Mouse (Mus musculus): ENCODE data around the gene Gamt. TPM values are rescaled to one million over a fixed set of nuclear protein-coding genes. Genes with fewer than 3 reads are reported as not detected.
A peak's percentile ranks its signal among the peaks of the same experiment; 100 is the strongest.

The Gamt gene
- polyA plus RNA-seq, 1 experiment from 2014 or later: 24.3 TPM

- 72% methylated on average over 8 of the region's 8 CpGs for WGBS
These were observed 27.8 kb upstream of the Gamt start for GRCm38 (mm10) chr10:80288657-80289056.

DNA sequence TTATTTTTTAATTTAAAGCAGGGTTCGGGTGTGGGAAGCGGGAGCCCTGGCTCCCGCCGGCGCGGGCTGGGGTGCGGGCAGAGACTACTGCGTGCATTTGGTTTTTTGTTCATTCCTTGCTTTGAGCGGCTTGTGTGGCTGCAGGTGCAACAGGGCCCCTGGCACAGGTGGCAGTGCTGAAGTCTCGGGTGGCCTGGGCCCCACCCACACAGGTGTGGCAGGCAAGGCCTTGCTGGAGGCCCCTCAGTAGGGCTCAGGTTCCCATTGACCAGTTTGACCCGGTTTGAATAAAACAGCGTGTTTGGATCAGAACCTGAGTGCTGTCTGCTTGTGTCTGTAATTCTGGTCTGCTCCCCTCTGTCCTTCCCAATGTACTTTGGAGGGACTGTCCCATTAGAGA is 27.3 kb upstream of the Gamt start:
- no peak for DNase-seq (ENCODE audit: low spot score)
- no peak for ATAC-seq (ENCODE audit: low FRiP score)
- Histone ChIP-seq H3K27me3 (ENCODE audit: control insufficient read depth, insufficient read depth, low read length) (no peaks in the 10 kb centered on the region), H3K9me3 (ENCODE audit: control insufficient read depth, low read length) (no peaks in the 10 kb centered on the region), H3K27ac (no peak overlapping the region), H3K9ac (no peak overlapping the region), H3K4me2 (replicated peaks) (no peak overlapping the region), H3K4me3 (replicated peaks; ENCODE audit: low read length) (no peak overlapping the region), H3K4me1 (replicated peaks; ENCODE audit: control insufficient read depth, insufficient read depth, low read length) (peaks cover 7% of the 10 kb centered on the region), H3K36me3 (replicated peaks; ENCODE audit: control insufficient read depth, insufficient read depth) (peaks cover 57% of the 10 kb centered on the region)
- 93% methylated on average over 12 of the region's 12 CpGs for WGBS

More at GRCm38 (mm10) chr10:80288657-80289056, 27.8 kb upstream of the Gamt start:
- Histone ChIP-seq H3K4me2 (replicated peaks) (no peak overlapping the region), H3K4me3 (replicated peaks; ENCODE audit: low read length) (no peak overlapping the region), H3K9ac (no peak overlapping the region), H3K36me3 (replicated peaks; ENCODE audit: control insufficient read depth, insufficient read depth) (peaks cover 56% of the 10 kb centered on the region), H3K9me3 (ENCODE audit: control insufficient read depth, low read length) (no peaks in the 10 kb centered on the region), H3K27ac (no peak overlapping the region), H3K27me3 (ENCODE audit: control insufficient read depth, insufficient read depth, low read length) (no peaks in the 10 kb centered on the region), H3K4me1 (replicated peaks; ENCODE audit: control insufficient read depth, insufficient read depth, low read length) (peaks cover 13% of the 10 kb centered on the region)
- no peak for DNase-seq (ENCODE audit: low spot score)
- no peak for ATAC-seq (ENCODE audit: low FRiP score)

DNA sequence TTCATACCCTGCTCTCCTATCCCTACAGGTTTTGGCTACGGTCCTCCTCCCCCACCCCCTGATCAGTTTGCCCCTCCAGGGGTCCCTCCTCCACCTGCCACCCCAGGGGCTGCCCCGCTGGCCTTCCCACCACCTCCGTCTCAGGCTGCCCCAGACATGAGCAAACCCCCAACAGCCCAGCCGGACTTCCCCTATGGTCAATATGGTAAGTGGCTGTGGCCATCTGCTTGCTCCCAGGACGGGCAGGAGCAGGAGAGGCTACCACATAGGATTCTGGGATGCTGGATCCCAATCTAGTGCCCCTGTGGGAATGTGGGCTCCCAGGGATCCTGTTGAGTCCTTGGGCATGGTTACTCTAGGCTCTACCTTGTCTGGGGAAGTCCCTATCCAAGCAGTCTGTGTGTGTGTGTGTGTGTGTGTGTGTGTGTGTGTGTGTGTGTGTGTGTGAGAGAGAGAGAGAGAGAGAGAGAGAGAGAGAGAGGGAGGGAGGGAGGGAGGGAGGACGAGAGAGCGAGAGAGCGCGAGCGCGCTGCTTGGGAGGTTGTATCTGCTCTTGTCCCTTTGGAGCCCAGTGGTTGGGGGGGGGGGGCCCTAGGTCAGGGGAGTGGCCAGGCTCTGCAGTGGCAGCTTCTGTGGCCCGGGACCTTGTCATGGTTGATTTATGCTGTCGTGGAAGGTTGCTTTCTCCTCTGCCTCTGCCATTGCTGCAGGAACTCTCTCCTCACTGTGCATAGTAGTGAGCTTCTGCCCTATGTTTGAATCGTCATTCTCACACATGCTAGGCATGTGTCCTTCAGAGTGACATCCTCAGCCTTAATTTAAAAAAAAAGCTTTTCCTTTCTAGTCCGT is 24.6 kb upstream of the Gamt start:
- Histone ChIP-seq H3K36me3 (replicated peaks; ENCODE audit: control insufficient read depth, insufficient read depth) (peaks cover 82% of the 10 kb centered on the region), H3K4me3 (replicated peaks; ENCODE audit: low read length) (no peak overlapping the region), H3K27ac (no peak overlapping the region), H3K27me3 (ENCODE audit: control insufficient read depth, insufficient read depth, low read length) (no peaks in the 10 kb centered on the region), H3K9ac (no peak overlapping the region), H3K4me2 (replicated peaks) (no peak overlapping the region), H3K9me3 (ENCODE audit: control insufficient read depth, low read length) (no peaks in the 10 kb centered on the region), H3K4me1 (replicated peaks; ENCODE audit: control insufficient read depth, insufficient read depth, low read length) (no peaks in the 10 kb centered on the region)
- no peak for DNase-seq (ENCODE audit: low spot score)
- no peak for ATAC-seq (ENCODE audit: low FRiP score)
- WGBS: 78% methylated on average over 15 of the region's 15 CpGs

DNA sequence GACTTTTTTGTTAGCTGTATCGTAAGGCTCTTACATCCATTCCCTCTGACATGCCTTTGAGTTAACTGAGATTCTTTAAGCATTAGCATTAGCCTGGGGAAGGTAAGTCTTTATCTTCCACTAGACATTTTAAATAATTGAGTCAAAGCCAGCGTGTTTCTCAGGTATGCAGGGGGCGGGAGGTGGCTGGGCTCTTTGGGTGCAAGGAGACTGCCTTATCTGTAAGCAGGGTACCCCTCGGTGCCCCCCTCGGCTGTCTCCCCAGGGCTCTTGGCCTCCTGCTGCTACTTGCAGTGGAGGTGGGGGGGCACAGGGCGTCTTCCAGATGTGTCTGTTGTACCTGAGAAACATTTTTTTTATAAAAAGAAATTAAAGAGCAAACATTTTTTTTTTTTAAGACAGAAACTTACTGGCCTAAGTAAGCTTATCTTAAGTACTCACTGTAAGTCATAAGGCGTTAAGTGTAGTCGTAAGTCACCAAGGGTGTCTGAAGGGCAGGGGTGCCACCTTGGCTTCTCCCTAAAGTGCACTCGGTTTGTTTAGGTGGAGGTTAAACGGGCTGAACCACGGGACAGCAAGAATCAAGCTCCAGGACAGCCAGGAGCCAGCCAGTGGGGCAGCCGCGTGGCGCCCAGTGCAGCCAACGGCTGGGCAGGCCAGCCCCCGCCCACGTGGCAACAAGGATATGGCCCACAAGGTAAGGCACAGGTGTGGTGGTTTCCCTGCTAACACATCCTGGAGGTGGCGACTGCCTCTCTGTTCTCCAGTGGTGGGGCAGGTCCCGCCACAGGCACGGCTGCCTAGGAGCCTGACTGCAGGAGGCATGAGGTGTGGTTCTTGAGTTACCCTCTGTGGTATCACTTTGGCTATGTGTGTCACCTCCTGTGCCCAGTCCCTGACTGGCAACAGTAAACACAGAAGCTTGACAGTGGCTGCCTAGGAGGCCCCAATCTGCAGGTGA is 21.9 kb upstream of the Gamt start:
- Histone ChIP-seq H3K4me1 (replicated peaks; ENCODE audit: control insufficient read depth, insufficient read depth, low read length) (no peaks in the 10 kb centered on the region), H3K27me3 (ENCODE audit: control insufficient read depth, insufficient read depth, low read length) (no peaks in the 10 kb centered on the region), H3K36me3 (replicated peaks; ENCODE audit: control insufficient read depth, insufficient read depth) (peaks cover 95% of the 10 kb centered on the region), H3K27ac (no peak overlapping the region), H3K9ac (no peak overlapping the region), H3K4me2 (replicated peaks) (no peak overlapping the region), H3K9me3 (ENCODE audit: control insufficient read depth, low read length) (no peaks in the 10 kb centered on the region), H3K4me3 (replicated peaks; ENCODE audit: low read length) (no peak overlapping the region)
- 94% methylated on average over 20 of the region's 20 CpGs for WGBS
- no peak for ATAC-seq (ENCODE audit: low FRiP score)
- DNase-seq (ENCODE audit: low spot score): no peak

DNA sequence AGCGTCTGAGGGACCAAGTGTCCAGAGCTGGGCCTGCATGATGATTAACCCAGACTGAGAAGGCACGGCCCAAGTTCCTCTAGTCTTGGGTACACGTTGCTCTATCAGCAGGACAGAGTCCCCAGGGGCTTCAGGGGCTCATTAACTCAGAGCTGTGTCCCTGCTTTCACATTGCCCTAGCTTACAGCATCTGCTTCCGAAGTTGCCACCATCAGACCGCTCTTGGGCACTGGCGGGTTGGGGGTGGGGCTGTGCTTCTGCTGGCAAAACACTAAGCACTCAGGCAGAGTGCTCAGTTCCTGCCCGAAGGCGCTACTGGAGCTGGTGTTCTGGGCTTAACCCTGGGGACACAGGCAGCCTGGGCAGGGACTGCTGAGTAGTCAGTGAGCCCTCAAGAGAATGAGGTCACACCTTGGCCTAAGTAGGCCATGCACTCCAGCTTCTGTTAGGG is 21.1 kb upstream of the Gamt start:
- no peak for DNase-seq (ENCODE audit: low spot score)
- H3K4me1 ChIP-seq (replicated peaks; ENCODE audit: control insufficient read depth, insufficient read depth, low read length): no peaks in the 10 kb centered on the region
- no peaks in the 10 kb centered on the region for H3K27me3 ChIP-seq (ENCODE audit: control insufficient read depth, insufficient read depth, low read length)
- H3K27ac ChIP-seq: no peak overlapping the region; the same call in 1 of the 2 replicates
- ATAC-seq (ENCODE audit: low FRiP score): no peak
- H3K4me3 ChIP-seq (replicated peaks; ENCODE audit: low read length): no peak overlapping the region
- no peak overlapping the region for H3K4me2 ChIP-seq (replicated peaks)
- no peaks in the 10 kb centered on the region for H3K9me3 ChIP-seq (ENCODE audit: control insufficient read depth, low read length)
- WGBS: 48% methylated on average over 8 of the region's 8 CpGs
- peaks cover 95% of the 10 kb centered on the region for H3K36me3 ChIP-seq (replicated peaks; ENCODE audit: control insufficient read depth, insufficient read depth)
- H3K9ac ChIP-seq: no peak overlapping the region

- Histone ChIP-seq H3K4me2 (replicated peaks) (no peak overlapping the region), H3K9ac (no peak overlapping the region), H3K4me1 (replicated peaks; ENCODE audit: control insufficient read depth, insufficient read depth, low read length) (no peaks in the 10 kb centered on the region), H3K9me3 (ENCODE audit: control insufficient read depth, low read length) (no peaks in the 10 kb centered on the region), H3K27me3 (ENCODE audit: control insufficient read depth, insufficient read depth, low read length) (no peaks in the 10 kb centered on the region), H3K36me3 (replicated peaks; ENCODE audit: control insufficient read depth, insufficient read depth) (peaks cover 96% of the 10 kb centered on the region), H3K27ac (0 out of 2 replicates have a peak overlapping the region, but pooled peaks have one; percentile 51), H3K4me3 (replicated peaks; ENCODE audit: low read length) (no peak overlapping the region)
- no peak for DNase-seq (ENCODE audit: low spot score)
- 86% methylated on average over 7 of the region's 7 CpGs for WGBS
- no peak for ATAC-seq (ENCODE audit: low FRiP score)
These were observed 20.5 kb upstream of the Gamt start for GRCm38 (mm10) chr10:80281304-80281703.

GRCm38 (mm10) chr10:80279273-80279672 is 18.5 kb upstream of the Gamt start:
- Histone ChIP-seq H3K9ac (no peak overlapping the region), H3K36me3 (replicated peaks; ENCODE audit: control insufficient read depth, insufficient read depth) (peaks cover 97% of the 10 kb centered on the region), H3K4me2 (replicated peaks) (no peak overlapping the region), H3K27ac (no peak overlapping the region), H3K27me3 (ENCODE audit: control insufficient read depth, insufficient read depth, low read length) (no peaks in the 10 kb centered on the region), H3K4me3 (replicated peaks; ENCODE audit: low read length) (no peak overlapping the region), H3K9me3 (ENCODE audit: control insufficient read depth, low read length) (no peaks in the 10 kb centered on the region), H3K4me1 (replicated peaks; ENCODE audit: control insufficient read depth, insufficient read depth, low read length) (no peaks in the 10 kb centered on the region)
- WGBS: 98% methylated on average over 12 of the region's 12 CpGs
- no peak for DNase-seq (ENCODE audit: low spot score)
- no peak for ATAC-seq (ENCODE audit: low FRiP score)

DNA sequence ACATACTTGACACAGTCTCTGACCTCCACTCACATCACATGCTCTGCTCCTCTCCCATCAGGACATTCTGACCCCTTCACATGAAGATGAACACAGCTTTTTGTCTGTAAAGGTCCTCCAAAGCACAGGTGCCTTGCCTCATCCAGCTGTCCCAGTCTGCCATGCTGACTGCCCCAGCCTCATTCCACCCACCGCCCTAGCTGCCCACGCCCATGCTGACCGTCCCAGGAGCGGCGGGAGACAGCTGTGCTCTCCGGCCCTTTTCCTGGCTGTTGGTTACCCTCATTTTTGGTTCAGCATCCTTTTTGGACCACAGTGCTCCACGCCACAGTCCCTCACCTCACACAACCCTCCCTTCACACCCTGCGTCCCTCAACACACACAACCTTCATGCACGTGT is 17.6 kb upstream of the Gamt start:
- Histone ChIP-seq H3K9me3 (ENCODE audit: control insufficient read depth, low read length) (no peaks in the 10 kb centered on the region), H3K27ac (no peak overlapping the region), H3K9ac (no peak overlapping the region), H3K4me3 (replicated peaks; ENCODE audit: low read length) (no peak overlapping the region), H3K27me3 (ENCODE audit: control insufficient read depth, insufficient read depth, low read length) (no peaks in the 10 kb centered on the region), H3K4me1 (replicated peaks; ENCODE audit: control insufficient read depth, insufficient read depth, low read length) (no peaks in the 10 kb centered on the region), H3K36me3 (replicated peaks; ENCODE audit: control insufficient read depth, insufficient read depth) (peaks cover 93% of the 10 kb centered on the region), H3K4me2 (replicated peaks) (no peak overlapping the region)
- DNase-seq (ENCODE audit: low spot score) (no peak), ATAC-seq (ENCODE audit: low FRiP score) (no peak)
- 91% methylated on average over 9 of the region's 9 CpGs for WGBS

GRCm38 (mm10) chr10:80276238-80276637 is 15.4 kb upstream of the Gamt start:
- Histone ChIP-seq H3K9ac (no peak overlapping the region), H3K9me3 (ENCODE audit: control insufficient read depth, low read length) (no peaks in the 10 kb centered on the region), H3K4me2 (replicated peaks) (no peak overlapping the region), H3K27me3 (ENCODE audit: control insufficient read depth, insufficient read depth, low read length) (no peaks in the 10 kb centered on the region), H3K27ac (no peak overlapping the region), H3K4me1 (replicated peaks; ENCODE audit: control insufficient read depth, insufficient read depth, low read length) (0 out of 2 replicates have a peak, but pooled peaks cover 3% of the 10 kb centered on the region), H3K4me3 (replicated peaks; ENCODE audit: low read length) (no peak overlapping the region), H3K36me3 (replicated peaks; ENCODE audit: control insufficient read depth, insufficient read depth) (peaks cover 72% of the 10 kb centered on the region)
- DNase-seq (ENCODE audit: low spot score) (no peak), ATAC-seq (ENCODE audit: low FRiP score) (no peak)
- 79% methylated on average over 5 of the region's 5 CpGs for WGBS

Measured in hindbrain, embryonic 14.5 days (tissue).